Mouse (Mus musculus) intestine, postnatal 0 days (tissue): ENCODE measurements at regions not wholly inside any gene's neighbourhood (a gene's known extent, or its start where the extent isn't known, plus 50 kb on each side); places are given as distances from the start of the nearest gene placed in this dataset.

Experiments used
- ATAC-seq: fragments of 200-750 bp; cut with Nextera tagmentation; 2 replicates; pipeline ENCODE4 v1.8.0; 2017; ENCODE audit warnings: mild to moderate bottlenecking, moderate TSS enrichment, moderate library complexity
- H3K27ac ChIP-seq: fragments of 300-500 bp; sonication (generic); 2 replicates; pipeline ENCODE4 v1.5.1; 2014; ENCODE audit warnings: mild to moderate bottlenecking, low read depth, low read length, moderate library complexity
- H3K27me3 ChIP-seq: fragments of 300-500 bp; sonication (generic); replicated peaks from 2 replicates; pipeline ENCODE4 v1.6.1; 2014; ENCODE audit warnings: low read length, mixed read lengths; ENCODE audit not compliant: control insufficient read depth, insufficient read depth
- H3K36me3 ChIP-seq: fragments of 300-500 bp; sonication (generic); 2 replicates; pipeline ENCODE4 v1.6.1; 2014; ENCODE audit warnings: mild to moderate bottlenecking, moderate library complexity; ENCODE audit not compliant: control insufficient read depth, insufficient read depth
- H3K4me1 ChIP-seq: fragments of 300-500 bp; sonication (generic); replicated peaks from 2 replicates; pipeline ENCODE4 v1.6.1; 2014; ENCODE audit warnings: antibody characterized with exemption, low read length, mixed read lengths; ENCODE audit not compliant: control insufficient read depth, insufficient read depth
- H3K4me2 ChIP-seq: fragments of 300-500 bp; sonication (generic); replicated peaks from 2 replicates; pipeline ENCODE4 v1.6.1; 2014; ENCODE audit warnings: low read depth, mild to moderate bottlenecking, moderate library complexity
- H3K4me3 ChIP-seq: fragments of 300-500 bp; sonication (generic); 2 replicates; pipeline ENCODE4 v1.5.1; 2014; ENCODE audit warnings: low read depth, low read length
- H3K9ac ChIP-seq: fragments of 300-500 bp; sonication (generic); 2 replicates; pipeline ENCODE4 v1.6.1; 2014; ENCODE audit warnings: mild to moderate bottlenecking, low read depth, low read length
- H3K9me3 ChIP-seq: fragments of 300-500 bp; sonication (generic); 2 replicates; pipeline ENCODE4 v1.6.1; 2016; ENCODE audit warnings: mixed run types; ENCODE audit not compliant: control insufficient read depth
- CTCF ChIP-seq: sonication (generic); IDR thresholded peaks from 2 replicates; pipeline ENCODE4 v1.5.1; 2016; ENCODE audit warnings: low read depth, mild to moderate bottlenecking, control low read depth, antibody characterized with exemption, moderate library complexity
- WGBS: fragments of 180-500 bp; shearing (Covaris S2); extraction: QIAGEN DNeasy Blood & Tissue Kit; methylation state at CpG from one replicate; pipeline ENCODE4 v1.1.7; 2014; 5-methylcytosine and 5-hydroxymethylcytosine counted together

DNA sequence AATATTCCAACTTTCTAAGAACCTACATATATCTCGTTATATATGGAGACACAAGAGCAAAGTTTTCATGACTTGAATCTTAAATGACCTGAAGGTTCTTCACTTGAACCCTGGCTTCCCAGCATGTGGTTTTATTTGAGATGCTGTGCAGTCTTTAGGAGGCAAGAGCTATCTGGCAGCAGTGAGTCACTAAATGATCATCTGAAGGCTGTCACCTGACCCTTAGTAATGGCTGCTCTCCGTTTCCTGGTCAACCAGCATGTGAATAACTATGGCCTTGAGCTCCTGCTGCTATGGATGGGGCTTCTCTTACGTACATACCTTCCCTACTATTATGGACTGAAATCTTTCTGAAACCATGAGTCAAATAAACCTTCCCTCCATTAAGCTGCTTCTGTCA, 149.8 kb upstream of the Zpld1 start:
- no peaks in the 10 kb centered on the region for H3K27me3 ChIP-seq
- no peak for TF ChIP-seq CTCF

DNA sequence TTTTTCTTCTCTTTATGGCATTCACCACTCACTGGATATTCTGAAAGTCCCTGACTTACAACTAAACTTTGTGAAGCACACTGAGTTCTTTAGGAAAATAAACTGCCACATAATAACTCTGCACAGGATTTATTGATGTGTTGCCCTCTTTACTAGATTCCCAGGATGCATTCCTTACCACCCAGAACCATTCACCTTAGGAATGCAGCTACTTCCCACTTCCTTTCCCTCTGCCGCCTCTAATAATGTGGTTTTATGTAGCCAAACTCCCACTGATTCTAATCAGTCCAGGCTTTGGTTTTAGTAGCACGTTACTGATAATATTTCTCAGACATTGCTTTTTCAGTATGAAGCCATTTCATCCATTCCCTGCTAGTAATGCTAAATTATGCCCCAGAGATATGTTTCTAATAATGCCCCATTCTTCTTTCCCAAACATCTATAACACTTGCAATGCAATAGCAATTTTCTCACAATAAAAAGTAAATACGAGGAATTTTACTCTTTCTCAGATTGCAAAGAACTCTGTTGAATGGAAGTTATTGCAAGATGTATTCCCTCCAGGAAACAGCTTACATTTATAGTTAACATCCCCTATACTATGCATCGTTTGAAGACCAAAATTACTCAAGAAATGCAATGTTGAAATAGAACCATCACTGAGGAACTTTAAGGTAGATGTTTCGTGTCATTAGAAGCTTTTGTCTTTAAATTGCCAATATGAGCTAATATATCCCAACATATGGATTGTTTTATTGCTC, 145.2 kb upstream of the Zpld1 start:
- 77% methylated on average over 5 of the region's 5 CpGs for WGBS
- Histone ChIP-seq H3K4me2 (no peak overlapping the region), H3K4me1 (no peaks in the 10 kb centered on the region), H3K9ac (no peak overlapping the region), H3K9me3 (no peaks in the 10 kb centered on the region), H3K27ac (no peak overlapping the region), H3K27me3 (no peaks in the 10 kb centered on the region), H3K36me3 (no peaks in the 10 kb centered on the region), H3K4me3 (no peak overlapping the region)
- ATAC-seq = no peak
- TF ChIP-seq CTCF = no peak

More for the DNA sequence above, 149.8 kb upstream of the Zpld1 start:
- no peak for ATAC-seq
- no peak overlapping the region for H3K27ac ChIP-seq
- no peaks in the 10 kb centered on the region for H3K9me3 ChIP-seq
- H3K36me3 ChIP-seq = no peaks in the 10 kb centered on the region
- no peaks in the 10 kb centered on the region for H3K4me1 ChIP-seq
- no peak overlapping the region for H3K9ac ChIP-seq
- H3K4me2 ChIP-seq = no peak overlapping the region
- H3K4me3 ChIP-seq = no peak overlapping the region
- WGBS = 75% methylated on average over 3 of the region's 3 CpGs

DNA sequence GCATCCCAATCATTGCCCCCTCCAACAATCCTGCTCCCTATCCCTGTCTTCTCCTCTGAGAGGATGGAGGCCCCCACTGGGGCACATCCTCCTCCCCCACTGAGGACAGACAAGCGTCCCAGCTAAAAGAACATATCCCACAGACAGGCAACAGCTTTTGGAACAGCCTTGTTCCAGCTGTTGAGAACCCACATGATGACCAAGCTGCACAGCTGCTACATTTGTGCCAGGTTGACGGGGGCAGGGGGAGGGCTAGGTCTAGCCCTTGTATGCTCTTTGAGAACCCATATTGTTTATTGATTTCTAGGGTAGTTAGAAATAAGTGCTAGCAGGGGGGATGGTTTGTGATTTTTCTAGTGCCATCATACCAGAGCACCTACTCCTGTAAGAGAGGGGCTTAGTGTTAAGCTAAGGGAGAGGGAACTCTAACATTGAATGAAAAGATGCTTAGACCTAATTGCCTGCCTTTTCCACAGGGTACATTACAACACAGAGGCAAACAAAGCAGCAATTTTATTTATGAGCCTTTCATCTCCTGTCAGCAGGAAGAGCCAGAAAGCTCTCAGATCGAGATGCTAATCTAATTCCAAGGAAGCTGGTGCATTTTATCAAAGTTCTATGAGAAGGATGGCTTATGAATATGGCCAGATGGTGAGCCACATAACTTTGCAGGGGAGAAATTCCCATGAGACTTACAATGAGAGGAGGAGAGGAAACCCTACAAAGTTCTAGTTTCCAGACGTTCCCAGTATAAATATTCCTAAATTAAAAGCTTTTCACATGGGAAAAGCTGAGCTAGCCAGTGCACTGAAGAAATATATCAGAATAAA, 137.6 kb upstream of the Zpld1 start:
- Histone ChIP-seq H3K4me3 (no peak overlapping the region), H3K4me2 (no peak overlapping the region), H3K36me3 (no peaks in the 10 kb centered on the region), H3K27ac (no peak overlapping the region), H3K9ac (no peak overlapping the region), H3K4me1 (no peaks in the 10 kb centered on the region), H3K27me3 (no peaks in the 10 kb centered on the region), H3K9me3 (no peaks in the 10 kb centered on the region)
- ATAC-seq = no peak
- TF ChIP-seq CTCF = no peak
- WGBS = 52% methylated on average over 4 of the region's 4 CpGs

DNA sequence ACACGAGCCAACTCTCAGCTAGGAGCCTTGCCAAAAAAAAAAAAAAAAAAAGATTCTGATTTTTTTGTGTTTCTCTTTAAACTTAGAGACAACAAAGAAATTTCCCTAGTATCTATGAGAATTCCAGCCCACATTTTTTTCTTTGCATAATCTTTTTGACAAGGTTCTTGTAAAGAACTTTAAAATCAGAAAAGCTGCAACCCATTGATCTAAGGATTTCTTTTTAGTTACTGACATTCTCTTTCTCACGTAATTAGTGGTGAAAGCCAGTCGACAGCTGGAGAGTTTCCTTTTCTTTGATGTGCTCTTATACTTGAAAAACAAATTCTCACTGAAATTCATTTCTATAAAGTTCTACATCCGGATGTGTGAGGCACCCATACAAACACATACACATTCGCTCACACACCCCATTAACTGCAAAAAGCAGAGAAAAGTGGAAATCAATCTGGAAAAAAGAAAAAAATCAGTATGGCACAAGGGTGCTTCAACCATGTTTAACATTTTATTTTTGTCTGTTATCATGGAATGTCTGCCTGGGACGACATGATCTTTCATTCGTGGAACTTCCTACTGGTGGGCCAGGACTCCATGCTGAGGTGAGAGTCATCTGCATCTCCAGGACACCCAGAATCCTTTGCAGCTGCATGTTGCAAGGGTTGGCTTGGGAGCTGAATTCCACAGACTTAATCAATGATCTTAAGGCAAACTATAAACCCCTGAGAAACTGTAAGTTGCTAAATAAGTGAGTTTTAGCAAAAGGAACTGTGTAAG, 124.0 kb upstream of the Zpld1 start:
- Histone ChIP-seq H3K27me3 (no peaks in the 10 kb centered on the region), H3K36me3 (no peaks in the 10 kb centered on the region), H3K27ac (no peak overlapping the region), H3K9me3 (no peaks in the 10 kb centered on the region), H3K4me1 (no peaks in the 10 kb centered on the region), H3K4me2 (no peak overlapping the region), H3K4me3 (no peak overlapping the region), H3K9ac (no peak overlapping the region)
- no peak for ATAC-seq
- no peak for TF ChIP-seq CTCF
- WGBS = 54% methylated on average over 7 of the region's 7 CpGs

DNA sequence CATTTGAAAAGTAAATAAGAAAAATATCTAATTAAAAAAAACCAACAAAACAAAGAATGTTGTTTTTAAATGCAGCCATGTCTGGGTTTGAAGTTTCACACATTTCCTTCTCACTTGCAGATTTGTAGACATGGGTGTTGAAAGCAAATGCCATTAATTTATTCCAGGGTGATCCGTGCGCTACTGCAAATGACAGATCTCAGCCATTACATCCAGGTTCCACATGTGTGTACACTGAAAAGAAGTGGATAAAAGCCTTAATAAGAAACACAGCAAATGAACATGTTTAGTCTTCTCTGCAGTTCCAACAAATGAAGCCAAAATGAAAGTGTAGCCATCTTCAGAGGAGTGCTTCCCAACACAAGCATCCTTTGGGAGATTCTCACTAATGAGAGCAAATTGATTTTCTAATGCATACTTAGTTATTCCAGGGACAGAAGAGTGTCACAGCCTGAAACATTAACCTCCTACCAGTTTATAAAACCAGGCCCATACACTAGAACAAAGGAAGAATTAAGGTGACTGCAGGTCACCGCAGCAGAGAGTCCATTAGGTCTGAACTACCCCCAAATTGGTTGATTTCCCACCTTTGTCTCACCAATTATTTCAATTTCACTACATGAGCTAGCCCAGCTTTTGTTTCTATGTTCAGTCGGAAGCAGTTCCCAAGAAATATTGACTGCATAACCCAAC, 123.2 kb upstream of the Zpld1 start:
- WGBS = 76% methylated on average over 4 of the region's 4 CpGs
- ATAC-seq = no peak
- H3K27ac ChIP-seq = no peak overlapping the region
- TF ChIP-seq CTCF = no peak
- no peaks in the 10 kb centered on the region for H3K9me3 ChIP-seq
- H3K4me1 ChIP-seq = no peaks in the 10 kb centered on the region
- no peak overlapping the region for H3K4me3 ChIP-seq
- H3K27me3 ChIP-seq = no peaks in the 10 kb centered on the region
- no peak overlapping the region for H3K9ac ChIP-seq
- H3K4me2 ChIP-seq = no peak overlapping the region
- no peaks in the 10 kb centered on the region for H3K36me3 ChIP-seq
